8 mouse cellular contexts compared by ENCODE assay signal in genomic region chr2:163994654-163994976, GRCm38 (mm10). TPM values are rescaled to one million over a fixed set of nuclear protein-coding genes. Genes with fewer than 3 reads are reported as not detected.
DNase-seq lines count a peak whose midpoint lies in the region; ATAC-seq and TF ChIP-seq lines count a peak whose summit lies in the region.

Gene Ywhab, plus strand, starts transcription at chr2:163994960.

- H3K27ac ChIP-seq in hindbrain, postnatal 0 days, result peak within 1 kb of the TSS; percentile 98
- peak within 1 kb of the TSS; percentile 93 for H3K27ac ChIP-seq in liver, embryonic 16.5 days (ENCODE audit: low read length)

- WGBS in hindbrain, postnatal 0 days, result 2% methylated on average over 14 of the region's 14 CpGs
- 0% methylated on average over 12 of the region's 14 CpGs for WGBS in liver, embryonic 16.5 days (ENCODE audit: insufficient replicate concordance)

- H3K9ac ChIP-seq in hindbrain, postnatal 0 days (replicated peaks; ENCODE audit: low read length), result peak within 1 kb of the TSS; percentile 97
- H3K9ac ChIP-seq in liver, embryonic 16.5 days (ENCODE audit: low read depth, low read length), result peak within 1 kb of the TSS; percentile 95

- no peaks in the 10 kb centered on the region for H3K36me3 ChIP-seq in hindbrain, postnatal 0 days (ENCODE audit: insufficient read depth, low read length)
- peaks cover 4% of the 10 kb centered on the region for H3K36me3 ChIP-seq in liver, embryonic 16.5 days (ENCODE audit: control insufficient read depth, insufficient read depth)

- ATAC-seq in hindbrain, postnatal 0 days, result no peak
- no peak for ATAC-seq in liver, embryonic 16.5 days (ENCODE audit: low read depth)

- no peak for DNase-seq in layer of hippocampus, adult 8-10 months (ENCODE audit: low spot score in 2 of 2)
- no peak for DNase-seq in layer of hippocampus, adult 9-11 months
- DNase-seq in adrenal gland, postnatal 25 days, result no peak
- no peak for DNase-seq in gastrocnemius, adult 8-10 months (ENCODE audit: low spot score in 2 of 2)
- no peak for DNase-seq in hindbrain, postnatal 0 days (ENCODE audit: low spot score)
- DNase-seq in Muller cell, postnatal 12 days (ENCODE audit: inconsistent ontology term), result no peak
- DNase-seq in thymus, postnatal 25 days, result no peak

- no peaks in the 10 kb centered on the region for H3K27me3 ChIP-seq in hindbrain, postnatal 0 days (ENCODE audit: insufficient read depth, low read length)
- no peaks in the 10 kb centered on the region for H3K27me3 ChIP-seq in liver, embryonic 16.5 days (ENCODE audit: control insufficient read depth, insufficient read depth, low read depth, low read length)

- H3K4me2 ChIP-seq in hindbrain, postnatal 0 days (ENCODE audit: low read depth, low read length), result peak within 1 kb of the TSS; percentile 76
- H3K4me2 ChIP-seq in liver, embryonic 16.5 days (ENCODE audit: low read depth, low read length), result peak within 1 kb of the TSS; percentile 72

- peak within 1 kb of the TSS; percentile 99 for H3K4me3 ChIP-seq in hindbrain, postnatal 0 days (ENCODE audit: low read length)
- H3K4me3 ChIP-seq in liver, embryonic 16.5 days (ENCODE audit: low read depth, low read length), result peak within 1 kb of the TSS; percentile 98

- H3K9me3 ChIP-seq in hindbrain, postnatal 0 days (ENCODE audit: low read length), result no peaks in the 10 kb centered on the region
- H3K9me3 ChIP-seq in liver, embryonic 16.5 days (replicated peaks; ENCODE audit: control insufficient read depth, low read length), result no peaks in the 10 kb centered on the region

- no peak; the same call in 1 of the 2 replicates for TF ChIP-seq CTCF in hindbrain, postnatal 0 days (IDR thresholded peaks at IDR 0.05; ENCODE audit: low read depth)

- peaks cover 16% of the 10 kb centered on the region for H3K4me1 ChIP-seq in hindbrain, postnatal 0 days (ENCODE audit: insufficient read depth, low read length)
- H3K4me1 ChIP-seq in liver, embryonic 16.5 days (ENCODE audit: control insufficient read depth, low read depth, low read length), result peaks cover 25% of the 10 kb centered on the region

RNA-seq across cellular contexts. Expression of gene Ywhab, which starts in this region (rescaled TPM):
- 100 to 1,000 TPM; 458 to 531 (median 484) TPM for total RNA-seq in layer of hippocampus, adult 8-10 months (2022)
- 241 TPM in 2 replicates for total RNA-seq in adrenal gland, postnatal 25 days (2021)
- total RNA-seq in gastrocnemius, adult 8-10 months (2022), result 10 to 100 TPM; 39.0 to 41.5 (median 39.9) TPM
- total RNA-seq in hindbrain, postnatal 0 days (2014; rRNA removed), result 131 and 134 TPM in 2 replicates
- polyA plus RNA-seq in hindbrain, postnatal 0 days (2015; fragmentation: Nextera tagmentation; extraction: Ambion mirVana), result 583 and 590 TPM in 2 replicates
- 82.9 and 84.8 TPM in 2 replicates for polyA plus RNA-seq in liver, embryonic 16.5 days (2015; fragmentation: Nextera tagmentation; extraction: Ambion mirVana)
